Mouse (Mus musculus) lung, postnatal 14 days (tissue): ENCODE results near the gene Nin.

Experiments used
- DNase-seq: peaks from one replicate; pipeline ENCODE4 v3.0.0; 2021

Gene Nin

DNA sequence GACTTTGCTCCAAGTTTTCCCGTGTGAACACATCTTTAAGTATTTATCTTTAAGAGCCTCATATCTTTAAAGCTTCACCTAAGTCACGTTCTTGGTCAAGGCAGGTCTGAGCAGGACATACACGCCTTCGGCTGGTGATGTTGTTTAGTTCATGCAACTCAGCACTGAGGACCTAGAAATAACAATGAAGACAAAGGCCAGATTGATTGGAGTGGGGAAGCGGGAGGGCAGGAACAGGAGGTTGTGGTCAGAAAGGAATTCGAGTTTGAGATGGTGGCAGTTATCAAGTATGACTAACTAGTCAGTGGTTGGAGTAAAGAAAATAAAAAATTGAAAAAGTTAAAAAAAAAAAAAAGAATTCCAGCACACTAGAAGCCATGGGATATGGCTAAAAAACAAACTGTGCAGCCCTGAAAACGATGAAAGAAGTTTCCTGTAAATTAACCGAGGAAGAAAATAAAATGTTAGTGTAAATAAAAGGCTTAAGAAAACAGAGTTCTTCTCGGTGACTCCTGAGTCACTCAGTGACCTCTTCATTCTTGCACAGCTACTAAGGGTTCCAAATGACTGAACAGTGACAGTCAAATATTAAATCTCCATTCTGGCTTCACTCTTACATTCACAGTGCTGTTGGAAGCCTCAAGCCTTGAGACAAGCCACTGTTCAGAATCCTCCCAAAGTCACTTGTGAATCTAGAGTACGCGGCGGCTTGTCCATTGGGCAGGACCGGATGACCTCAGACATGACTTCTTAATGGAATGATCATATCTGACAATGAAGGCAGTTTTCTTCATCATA is 115.1 kb downstream of the Nin start:
- no peak for DNase-seq

DNA sequence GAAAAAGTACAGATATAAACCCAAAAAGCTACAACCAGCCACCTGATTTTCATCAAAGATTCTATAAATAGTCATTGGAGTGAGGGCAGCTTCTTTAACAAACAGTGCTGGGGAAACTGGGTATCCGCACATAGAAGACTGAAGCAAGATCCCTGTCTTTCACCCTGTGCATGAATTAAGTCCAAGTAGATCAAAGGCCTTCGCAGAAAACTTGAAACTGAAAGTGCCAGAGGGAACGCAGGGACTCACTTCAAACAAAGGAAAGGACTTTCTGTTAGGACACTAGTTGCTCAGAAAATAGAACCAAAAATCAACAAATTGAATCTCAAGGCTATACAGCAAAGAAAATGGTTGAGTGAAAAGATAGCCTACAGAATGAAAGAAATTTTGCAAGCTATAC is 118.1 kb downstream of the Nin start:
- no peak for DNase-seq

DNA sequence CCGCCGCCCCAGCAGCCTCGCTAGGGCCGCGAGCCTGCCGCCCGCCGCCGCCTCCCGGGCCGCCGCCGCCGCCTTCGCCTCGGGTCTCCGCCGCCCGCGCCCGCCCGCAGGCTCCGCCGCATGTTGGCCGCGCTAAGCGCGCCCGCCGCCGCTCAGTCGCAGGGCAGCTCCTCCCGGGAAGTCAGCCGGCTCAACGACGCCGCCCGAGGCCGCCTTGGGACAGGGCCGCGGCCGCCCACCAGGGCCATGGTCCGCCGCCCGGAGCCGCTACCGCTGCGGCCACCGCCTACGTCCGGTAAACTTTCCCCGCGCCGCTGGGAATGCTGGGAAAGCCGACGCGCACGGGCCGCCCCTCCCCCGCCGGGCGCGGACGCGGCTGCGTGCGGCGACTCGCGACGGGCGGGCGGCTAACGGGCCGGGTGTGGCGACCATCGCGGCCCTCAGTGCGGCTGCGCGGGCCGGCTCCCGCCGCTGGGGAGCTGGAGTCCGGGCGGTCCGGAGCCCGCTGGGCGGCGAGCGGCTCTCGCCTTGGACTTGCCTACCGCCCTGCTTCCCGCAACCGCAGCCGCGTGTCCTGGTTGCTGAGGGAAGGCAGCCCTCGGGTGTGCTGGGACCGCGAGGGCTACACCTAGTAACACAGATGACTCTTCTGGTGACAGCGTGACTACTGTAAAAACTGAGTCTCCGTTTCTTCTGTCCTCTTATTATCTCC is 126.6 kb downstream of the Nin start, which contains the start of gene Sav1:
TSS of gene Sav1 (minus strand) at position 217 of the 712 bp plus-strand sequence.
- peak; percentile 91 for DNase-seq

DNA sequence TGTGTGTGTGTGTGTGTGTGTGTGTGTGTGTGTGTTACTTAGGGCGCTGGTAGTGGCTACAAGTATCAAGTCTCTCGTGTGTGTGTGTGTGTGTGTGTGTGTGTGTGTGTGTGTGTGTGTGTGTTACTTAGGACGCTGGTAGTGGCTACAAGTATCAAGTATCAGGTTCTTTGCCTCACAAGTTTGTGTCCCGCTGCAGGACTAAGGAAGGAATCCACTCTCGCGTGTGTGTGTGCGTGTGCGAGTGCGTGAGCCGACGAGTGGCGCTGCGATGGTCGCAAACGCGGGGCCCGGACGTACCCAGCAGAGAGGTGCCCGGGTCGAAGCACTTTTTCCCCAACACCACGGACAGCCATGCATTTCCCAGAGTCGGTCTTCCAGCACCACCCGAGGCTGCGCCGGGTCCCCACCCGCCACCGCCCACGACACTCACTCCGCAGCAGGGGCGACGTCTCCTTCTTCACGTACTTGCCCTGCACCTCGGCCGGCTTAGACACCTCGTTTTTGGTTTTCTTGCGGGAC is 127.2 kb downstream of the Nin start:
- peak; percentile 43 for DNase-seq

DNA sequence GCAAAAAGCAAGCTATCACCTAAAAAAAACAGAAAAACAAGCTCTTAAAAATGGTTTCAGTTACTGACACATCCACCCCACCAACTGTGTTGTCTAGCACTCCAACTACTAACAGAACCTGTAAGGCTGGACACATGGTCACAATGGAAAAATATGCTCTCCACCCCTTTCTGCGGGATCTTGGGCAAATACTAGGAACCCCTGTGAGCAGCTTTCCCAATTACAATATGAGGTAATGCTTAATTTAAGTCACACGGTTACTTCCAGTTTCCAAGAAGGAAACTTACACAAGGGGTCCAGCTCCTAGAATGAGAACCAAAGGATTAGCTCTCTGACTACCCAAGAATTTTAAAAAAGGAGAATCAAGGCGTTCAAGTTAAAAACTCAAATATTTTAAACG is 128.0 kb downstream of the Nin start:
- DNase-seq = no peak

DNA sequence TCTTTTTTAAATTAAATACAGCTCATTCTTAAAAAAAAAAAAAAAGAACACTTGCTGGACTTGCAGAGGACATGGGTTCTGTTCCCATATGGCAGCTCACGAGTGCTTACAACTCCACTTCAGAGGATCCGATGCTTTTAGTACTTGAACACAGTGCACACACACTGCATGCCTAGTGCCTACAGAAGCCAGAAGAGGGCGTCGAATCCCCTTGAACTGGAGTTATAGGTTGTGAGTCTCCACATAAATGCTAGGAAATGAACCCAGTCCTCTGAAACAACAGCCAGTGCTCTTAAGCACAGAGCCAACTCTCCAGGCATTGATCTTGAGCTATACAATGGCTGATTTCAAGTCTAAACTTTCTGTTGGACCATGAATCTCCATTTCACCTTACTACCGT is 130.6 kb downstream of the Nin start:
- DNase-seq = no peak

DNA sequence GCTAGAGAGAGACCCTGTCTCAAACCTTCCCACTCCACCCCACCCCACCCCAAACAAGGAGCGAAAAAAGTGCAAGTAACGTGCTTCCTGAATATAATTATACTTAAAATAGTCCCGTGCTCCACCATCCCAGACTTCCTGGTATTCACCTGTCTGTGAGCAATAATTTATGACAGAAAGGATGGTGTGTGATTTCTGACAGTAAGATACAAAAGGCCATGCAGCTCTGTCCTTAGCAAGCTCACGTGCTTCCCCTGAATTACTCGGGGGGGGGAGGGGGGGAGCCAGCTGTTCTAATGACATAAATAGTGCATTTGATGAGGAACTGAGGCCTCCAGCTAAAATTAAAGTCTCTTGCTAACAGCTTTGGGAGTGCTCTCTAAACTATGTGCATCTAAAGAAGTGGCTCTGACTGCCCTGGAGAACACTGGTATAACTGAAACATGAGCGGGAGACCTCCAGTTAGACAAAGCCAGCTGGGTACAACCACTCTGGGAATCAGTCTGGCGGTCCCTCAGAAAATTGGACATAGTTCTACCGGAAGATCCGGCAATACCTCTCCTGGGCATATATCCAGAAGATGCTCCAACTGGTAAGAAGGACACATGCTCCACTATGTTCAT is 136.0 kb downstream of the Nin start:
- DNase-seq = no peak

DNA sequence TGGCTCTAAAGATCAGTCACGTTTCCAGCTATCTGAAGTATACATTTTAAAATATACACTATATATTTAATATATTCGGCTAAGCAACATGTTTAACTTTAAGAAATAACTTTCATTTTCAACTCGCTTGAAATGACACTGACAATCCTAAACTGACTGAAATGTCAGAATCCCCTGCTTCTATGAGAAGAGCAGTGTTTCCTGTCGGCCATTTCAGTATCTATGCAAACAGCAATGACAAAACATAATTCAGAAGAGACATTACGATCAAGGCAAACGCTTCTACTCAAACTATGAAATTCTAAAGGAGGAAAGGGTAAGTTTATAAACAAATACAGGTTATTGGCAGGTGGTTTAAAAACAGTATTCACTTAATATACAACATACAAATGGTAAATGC is 136.8 kb downstream of the Nin start:
- no peak for DNase-seq

DNA sequence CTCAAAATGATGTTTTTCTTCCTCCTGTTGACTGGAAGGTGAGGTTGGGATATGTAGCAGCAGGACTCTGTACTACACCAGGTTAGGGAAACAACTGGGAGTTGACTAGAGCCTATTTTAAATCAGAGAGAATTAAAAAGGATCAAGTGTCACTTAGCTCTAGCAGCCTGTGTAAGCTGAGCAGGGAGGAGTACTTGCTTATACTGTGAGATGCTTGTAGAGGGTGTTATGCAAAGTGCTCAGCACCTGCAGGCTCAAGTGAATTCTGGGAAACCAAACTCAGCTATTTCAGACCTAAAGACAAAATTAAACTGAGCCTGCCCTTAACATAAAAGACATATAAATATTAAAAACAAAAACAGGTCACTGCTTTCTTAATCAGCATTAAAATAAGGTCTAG is 139.9 kb downstream of the Nin start:
- no peak for DNase-seq

DNA sequence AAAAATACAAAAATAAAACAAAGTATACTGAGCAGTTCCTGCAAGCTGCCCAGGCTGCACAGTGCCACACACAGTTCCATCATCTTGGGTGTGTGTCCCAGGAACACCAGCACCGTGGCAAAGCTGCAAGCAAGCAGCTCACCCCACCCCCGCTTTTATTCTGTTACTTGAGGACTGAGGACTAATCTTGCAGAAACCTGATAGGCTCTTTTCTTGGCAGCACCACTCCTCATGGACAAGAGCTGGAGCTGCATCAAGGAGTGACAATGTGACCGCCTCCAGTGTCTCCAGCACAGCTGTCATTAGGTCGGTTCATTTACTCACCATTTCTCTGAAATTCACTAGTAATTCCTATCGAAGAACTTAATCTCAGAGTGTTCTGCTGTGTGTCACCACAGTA is 145.4 kb downstream of the Nin start:
- DNase-seq = no peak

DNA sequence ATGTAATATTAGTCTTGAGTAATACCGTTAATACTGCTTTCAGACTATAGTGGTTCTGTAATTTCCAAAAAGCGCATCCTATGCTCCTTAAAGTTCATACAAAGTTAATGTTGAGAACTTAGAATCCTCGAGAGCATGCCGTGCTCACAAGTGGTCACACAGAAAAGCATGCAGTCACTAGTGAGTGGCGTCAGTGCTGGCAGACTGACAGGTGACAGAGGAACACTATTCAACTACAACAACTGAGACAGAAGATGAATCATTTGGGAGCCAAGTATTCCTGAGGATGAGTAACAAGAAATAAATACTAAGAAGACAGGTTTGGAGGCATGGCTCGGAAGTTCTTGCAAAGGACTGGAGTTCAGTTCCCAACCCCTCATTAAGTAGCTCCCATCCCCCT is 146.4 kb downstream of the Nin start:
- DNase-seq = no peak

DNA sequence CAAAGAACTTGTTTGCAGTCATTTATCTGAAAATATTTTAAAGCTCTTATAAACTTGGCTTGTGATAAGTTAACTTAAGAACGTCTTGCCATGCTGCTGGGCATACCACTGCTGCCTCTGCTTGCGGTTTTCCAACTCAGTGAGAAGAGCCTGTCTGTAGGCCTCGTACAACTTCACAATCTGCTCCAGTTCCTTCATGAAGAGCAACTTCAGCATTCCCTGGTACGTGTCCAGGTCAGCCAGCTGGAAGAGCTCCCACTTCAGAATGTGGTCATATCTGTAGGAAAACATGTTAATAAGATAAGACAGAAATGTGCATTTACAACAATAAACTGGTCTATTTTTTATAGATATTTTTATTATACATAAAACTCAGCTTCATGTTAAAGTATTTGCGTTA is 147.4 kb downstream of the Nin start:
- peak; percentile 46 for DNase-seq

DNA sequence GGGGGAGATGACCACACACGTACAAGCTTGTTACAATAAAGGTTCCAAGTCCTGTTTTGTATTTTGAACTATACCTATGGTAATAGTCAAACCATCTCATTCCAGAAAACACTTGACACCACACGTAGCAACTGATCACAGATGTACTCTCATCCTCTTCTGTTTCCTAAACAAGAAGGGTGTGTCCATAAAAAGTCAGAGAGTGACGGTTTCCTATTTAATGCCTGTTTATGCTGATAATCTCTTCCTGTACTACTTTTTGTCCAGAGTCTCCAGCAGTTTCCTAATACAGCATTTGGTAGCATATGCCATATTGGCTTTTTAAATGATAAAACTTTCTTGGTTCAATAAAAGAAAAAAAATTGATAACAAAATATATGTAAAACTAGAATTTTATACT is 147.9 kb downstream of the Nin start:
- no peak for DNase-seq

DNA sequence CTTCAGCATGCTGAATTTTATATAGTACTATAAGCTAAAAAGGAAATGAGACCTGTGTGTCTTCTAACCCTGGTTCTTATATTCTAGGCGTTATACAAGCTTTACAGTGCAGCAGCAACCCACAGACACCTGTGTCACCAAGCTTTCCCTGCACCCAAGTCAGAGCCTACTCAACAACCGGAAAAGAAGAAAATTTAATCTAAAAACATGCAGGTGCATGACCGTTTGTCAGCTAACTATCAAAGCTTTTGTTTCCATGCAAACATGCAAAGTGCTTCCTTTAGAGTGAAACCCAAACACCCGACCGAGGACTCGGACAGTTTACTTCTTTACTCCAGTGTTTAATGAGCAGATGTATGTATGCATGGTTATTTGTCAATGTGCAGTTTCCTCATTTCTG is 150.4 kb downstream of the Nin start:
- DNase-seq = no peak

DNA sequence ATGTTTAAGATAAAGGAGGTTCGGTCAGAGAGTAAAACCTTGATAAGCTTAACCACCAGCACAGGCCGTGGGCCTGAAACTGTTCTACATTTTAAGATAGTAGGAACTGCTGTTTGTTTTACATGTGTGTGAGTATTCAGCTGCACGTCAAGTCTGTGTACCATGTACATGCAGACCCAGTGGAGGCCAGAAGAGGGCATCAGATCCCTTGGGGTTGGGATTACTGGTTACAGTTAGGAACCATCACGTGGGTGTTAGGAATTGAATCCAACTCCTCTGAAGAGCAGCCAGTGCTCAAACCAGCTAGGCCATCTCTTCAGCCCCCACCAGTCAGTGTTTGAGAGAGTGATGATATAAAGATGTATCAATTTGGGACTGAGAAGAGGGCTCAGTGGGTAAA is 151.0 kb downstream of the Nin start:
- peak; percentile 80 for DNase-seq
